Mouse (Mus musculus) hindbrain, postnatal 0 days (tissue): ENCODE measurements around the gene Nln. TPM values are rescaled to one million over a fixed set of nuclear protein-coding genes. Genes with fewer than 3 reads are reported as not detected.

Experiments used
- ATAC-seq: fragments of 200-750 bp; cut with Nextera tagmentation; 2 replicates; pipeline ENCODE4 v1.8.0; 2017; ENCODE audit warnings: mild to moderate bottlenecking, moderate TSS enrichment, moderate library complexity
- DNase-seq: peaks from one replicate; pipeline ENCODE4 v3.0.0-alpha.2; 2015; ENCODE audit warnings: low spot score
- H3K27ac ChIP-seq: fragments of 300-500 bp; sonication (generic); 2 replicates; pipeline ENCODE4 v1.5.1; 2014; ENCODE audit warnings: mild to moderate bottlenecking
- H3K27me3 ChIP-seq: fragments of 300-500 bp; sonication (generic); 2 replicates; pipeline ENCODE4 v1.6.1; 2014; ENCODE audit warnings: low read length, mixed read lengths; ENCODE audit not compliant: insufficient read depth
- H3K36me3 ChIP-seq: fragments of 300-500 bp; sonication (generic); 2 replicates; pipeline ENCODE4 v1.6.1; 2014; ENCODE audit warnings: low read length, mixed read lengths; ENCODE audit not compliant: insufficient read depth
- H3K4me1 ChIP-seq: fragments of 300-500 bp; sonication (generic); 2 replicates; pipeline ENCODE4 v1.6.1; 2014; ENCODE audit warnings: antibody characterized with exemption, low read length, mixed read lengths; ENCODE audit not compliant: insufficient read depth
- H3K4me2 ChIP-seq: fragments of 300-500 bp; sonication (generic); 2 replicates; pipeline ENCODE4 v1.6.1; 2014; ENCODE audit warnings: low read depth, mild to moderate bottlenecking, low read length, moderate library complexity, mixed read lengths
- H3K4me3 ChIP-seq: fragments of 300-500 bp; sonication (generic); 2 replicates; pipeline ENCODE4 v1.5.1; 2014; ENCODE audit warnings: low read length
- H3K9ac ChIP-seq: fragments of 300-500 bp; sonication (generic); replicated peaks from 2 replicates; pipeline ENCODE4 v1.6.1; 2014; ENCODE audit warnings: mild to moderate bottlenecking, low read length, moderate library complexity, mixed read lengths
- H3K9me3 ChIP-seq: fragments of 300-500 bp; sonication (generic); 2 replicates; pipeline ENCODE4 v1.6.1; 2016; ENCODE audit warnings: low read length, mixed read lengths
- CTCF ChIP-seq: IDR thresholded peaks from 2 replicates; pipeline ENCODE4 v1.5.1; 2016; ENCODE audit warnings: antibody characterized with exemption, control low read depth, low read depth
- WGBS: fragments of 180-500 bp; shearing (Covaris S2); extraction: QIAGEN DNeasy Blood & Tissue Kit; methylation state at CpG from one replicate; pipeline ENCODE4 v1.1.7; 2014; 5-methylcytosine and 5-hydroxymethylcytosine counted together
- polyA plus RNA-seq: library from polyadenylated mRNA; unstranded; fragments of >200 nt; fragmentation: Nextera tagmentation; extraction: Ambion mirVana; gene quantifications from 2 replicates; pipeline ENCODE4 v1.2.1, GENCODE M21; 2015
- total RNA-seq: library from RNA; depleted of rRNA; stranded (reverse); fragments of >200 nt; gene quantifications from 2 replicates; pipeline ENCODE4 v1.2.3, GENCODE M21; 2014

Gene Nln
- total and polyA plus RNA-seq, 2 experiments from 2014 or later = 53.7 to 67.3 TPM

GRCm38 (mm10) chr13:104039861-104040260 lies 69.6 kb downstream of the Nln start:
- no peak overlapping the region for H3K9ac ChIP-seq
- no peaks in the 10 kb centered on the region for H3K27me3 ChIP-seq
- H3K4me2 ChIP-seq = no peak overlapping the region
- ATAC-seq = peak; percentile 50
- no peak overlapping the region for H3K4me3 ChIP-seq
- H3K9me3 ChIP-seq = no peaks in the 10 kb centered on the region
- DNase-seq = peak; percentile 45
- no peak for TF ChIP-seq CTCF
- H3K36me3 ChIP-seq = 0 out of 2 replicates have a peak, but pooled peaks cover 4% of the 10 kb centered on the region
- no peak overlapping the region for H3K27ac ChIP-seq
- 52% methylated on average over 4 of the region's 4 CpGs for WGBS
- peaks cover 6% of the 10 kb centered on the region; the same call in 1 of the 2 replicates for H3K4me1 ChIP-seq

GRCm38 (mm10) chr13:104038891-104039290 lies 70.5 kb downstream of the Nln start:
- no peak for ATAC-seq
- Histone ChIP-seq H3K27me3 (no peaks in the 10 kb centered on the region), H3K27ac (no peak overlapping the region), H3K9me3 (no peaks in the 10 kb centered on the region), H3K36me3 (no peaks in the 10 kb centered on the region), H3K4me1 (peaks cover 6% of the 10 kb centered on the region; the same call in 1 of the 2 replicates), H3K9ac (no peak overlapping the region), H3K4me2 (no peak overlapping the region), H3K4me3 (no peak overlapping the region)
- 88% methylated on average over 7 of the region's 7 CpGs for WGBS
- TF ChIP-seq CTCF = no peak
- no peak for DNase-seq

GRCm38 (mm10) chr13:104038358-104038757 lies 71.1 kb downstream of the Nln start:
- H3K9ac ChIP-seq = no peak overlapping the region
- H3K36me3 ChIP-seq = no peaks in the 10 kb centered on the region
- H3K4me2 ChIP-seq = no peak overlapping the region
- peaks cover 6% of the 10 kb centered on the region; the same call in 1 of the 2 replicates for H3K4me1 ChIP-seq
- DNase-seq = peak; percentile 54
- ATAC-seq = peak; percentile 60
- 47% methylated on average over 7 of the region's 7 CpGs for WGBS
- TF ChIP-seq CTCF = no peak
- peak overlapping the region; percentile 15; the same call in 1 of the 2 replicates for H3K27ac ChIP-seq
- H3K27me3 ChIP-seq = no peaks in the 10 kb centered on the region
- H3K4me3 ChIP-seq = no peak overlapping the region
- no peaks in the 10 kb centered on the region for H3K9me3 ChIP-seq

- no peak for DNase-seq
- H3K4me2 ChIP-seq = no peak overlapping the region
- no peaks in the 10 kb centered on the region for H3K36me3 ChIP-seq
- no peaks in the 10 kb centered on the region for H3K9me3 ChIP-seq
- H3K4me3 ChIP-seq = no peak overlapping the region
- H3K27me3 ChIP-seq = no peaks in the 10 kb centered on the region
- H3K27ac ChIP-seq = peak overlapping the region; percentile 15; the same call in 1 of the 2 replicates
- H3K9ac ChIP-seq = no peak overlapping the region
- peaks cover 6% of the 10 kb centered on the region; the same call in 1 of the 2 replicates for H3K4me1 ChIP-seq
- no peak for TF ChIP-seq CTCF
- WGBS = 58% methylated on average over 9 of the region's 9 CpGs
- no peak for ATAC-seq
These were observed 71.7 kb downstream of the Nln start for GRCm38 (mm10) chr13:104037531-104038290.

- WGBS = 67% methylated on average over 23 of the region's 23 CpGs
- H3K9me3 ChIP-seq = no peaks in the 10 kb centered on the region
- H3K36me3 ChIP-seq = no peaks in the 10 kb centered on the region
- no peak overlapping the region for H3K4me2 ChIP-seq
- H3K9ac ChIP-seq = no peak overlapping the region
- DNase-seq (peak; percentile 79), ATAC-seq (peak; percentile 67)
- H3K27ac ChIP-seq = no peak overlapping the region; the same call in 1 of the 2 replicates
- peaks cover 6% of the 10 kb centered on the region; the same call in 1 of the 2 replicates for H3K4me1 ChIP-seq
- H3K4me3 ChIP-seq = no peak overlapping the region
- H3K27me3 ChIP-seq = no peaks in the 10 kb centered on the region
- TF ChIP-seq CTCF = no peak
These were observed 72.7 kb downstream of the Nln start for GRCm38 (mm10) chr13:104036494-104037290.

- H3K27me3 ChIP-seq = no peaks in the 10 kb centered on the region
- peaks cover 6% of the 10 kb centered on the region; the same call in 1 of the 2 replicates for H3K4me1 ChIP-seq
- H3K27ac ChIP-seq = no peak overlapping the region
- no peak overlapping the region for H3K4me3 ChIP-seq
- no peaks in the 10 kb centered on the region for H3K36me3 ChIP-seq
- ATAC-seq (no peak), DNase-seq (peak; percentile 24)
- no peaks in the 10 kb centered on the region for H3K9me3 ChIP-seq
- no peak overlapping the region for H3K4me2 ChIP-seq
- H3K9ac ChIP-seq = no peak overlapping the region
- no peak for TF ChIP-seq CTCF
- 57% methylated on average over 2 of the region's 2 CpGs for WGBS
These were observed 73.8 kb downstream of the Nln start for GRCm38 (mm10) chr13:104035651-104036050.
